Mouse (Mus musculus) heart, postnatal 25 days (tissue): ENCODE results near the gene Olfr301. TPM values are rescaled to one million over a fixed set of nuclear protein-coding genes. Genes with fewer than 3 reads are reported as not detected.

Experiments used
- DNase-seq: peaks from one replicate; pipeline ENCODE4 v3.0.0; 2022; ENCODE audit warnings: low spot score
- intact Hi-C: fragments of 180-260 bp; cut with DNase I; formaldehyde crosslinking; loops from one replicate; pipeline ENCODE4 v1.15.1; 2025
- total RNA-seq, 2 experiments: library from RNA; stranded (reverse); gene quantifications; 2 replicates each; pipeline ENCODE4 v1.2.3; 2021

The Olfr301 gene
- total RNA-seq, result not detected

GRCm38 (mm10) chr7:86403546-86403945 lies at the start of gene Olfr301:
TSS of gene Olfr301 (plus strand) at chr7:86403846.
- no peak for DNase-seq
- intact Hi-C loops, result no loop called here

DNA sequence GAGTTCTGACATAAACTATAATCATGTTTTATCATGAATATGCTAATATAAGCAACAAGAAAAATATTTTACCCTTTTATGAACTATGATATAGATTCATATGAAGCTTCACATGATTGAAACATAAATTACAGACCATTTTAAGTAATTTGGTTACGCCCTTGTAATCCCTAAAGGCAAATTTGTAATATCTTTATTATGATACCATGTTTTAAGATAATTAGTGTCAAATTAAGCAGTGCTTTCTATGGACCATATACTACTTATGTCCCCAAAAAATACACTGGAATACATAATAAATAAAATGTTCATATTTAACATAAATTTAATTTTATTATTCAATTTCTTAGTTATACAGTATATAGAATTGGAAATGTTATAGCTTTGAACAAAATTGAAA lies 36.8 kb upstream of the Olfr301 start, which contains the start of gene Olfr305:
Gene Olfr305 (minus strand): TSS at position 101 of the 400 bp plus-strand sequence.
- intact Hi-C loops, result no loop called here
- DNase-seq, result no peak

- no peak for DNase-seq
- intact Hi-C loops, result loop anchor here (10.0 kb wide), 1 partner anchor 59 kb away; no protein-coding TSS in a partner anchor
These were observed 17.9 kb upstream of the Olfr301 start for GRCm38 (mm10) chr7:86385769-86386168.

DNA sequence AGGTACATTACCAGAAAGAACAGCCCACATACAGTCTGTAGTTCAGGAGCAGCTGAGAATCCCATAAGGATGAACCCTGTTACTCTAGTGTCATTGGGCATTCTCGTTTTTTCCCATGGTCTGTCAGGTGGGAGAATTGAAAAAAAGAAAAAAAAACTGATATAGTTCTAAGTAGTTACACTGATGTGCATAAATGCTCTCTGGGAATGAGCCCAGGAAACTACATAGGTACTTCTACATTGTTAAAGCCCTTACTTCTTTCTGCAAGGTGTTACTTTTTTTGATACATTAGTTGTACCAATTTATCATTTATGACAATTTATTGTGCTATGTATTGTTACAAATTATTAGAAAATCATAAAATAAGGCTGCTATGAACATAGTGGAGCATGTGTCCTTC lies 17.1 kb upstream of the Olfr301 start, which contains the start of gene Olfr304:
Gene Olfr304 (minus strand): TSS at position 101 of the 400 bp plus-strand sequence.
- intact Hi-C loops, result loop anchor here (10.0 kb wide), 1 partner anchor 58 kb away; no protein-coding TSS in a partner anchor
- DNase-seq, result no peak

GRCm38 (mm10) chr7:86397689-86398088 lies 6.0 kb upstream of the Olfr301 start, which contains the start of gene Olfr303:
TSS of gene Olfr303 (minus strand) at chr7:86397789.
- intact Hi-C loops, result no loop called here
- no peak for DNase-seq

DNA sequence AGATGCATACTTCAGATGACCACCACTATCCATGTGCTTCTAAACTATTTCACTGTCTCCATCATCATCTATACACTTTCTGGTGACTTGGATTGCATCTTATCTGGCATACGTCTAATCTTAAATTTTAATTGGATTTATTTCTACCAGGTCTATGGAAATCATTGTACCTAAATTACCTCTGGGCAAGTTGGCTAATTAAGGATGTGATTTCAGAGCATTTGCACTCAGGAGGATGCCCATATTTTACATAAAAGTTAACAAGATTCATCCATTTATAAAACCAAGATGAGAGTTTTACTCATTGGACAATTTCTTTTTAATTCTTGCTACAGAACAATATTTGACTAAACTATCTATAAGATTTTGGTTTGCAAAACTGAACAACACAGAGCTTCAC lies 56.0 kb downstream of the Olfr301 start, which contains the start of gene Olfr299:
Gene Olfr299 (plus strand): TSS at position 301 of the 400 bp plus-strand sequence.
- DNase-seq, result no peak
- intact Hi-C loops, result no loop called here

Other genes starting within 250 kb of the Olfr301 start
- not detected for gene Vmn2r75, start 232.1 kb upstream of the Olfr301 start, total RNA-seq
- not detected for gene Vmn2r76, start 157.5 kb upstream of the Olfr301 start, total RNA-seq
- not detected for gene Olfr310, start 126.7 kb upstream of the Olfr301 start, total RNA-seq
- gene Olfr309, start 90.1 kb upstream of the Olfr301 start, total RNA-seq, result not detected
- gene Olfr308, start 78.2 kb upstream of the Olfr301 start, total RNA-seq, result not detected
- gene Olfr307, start 66.3 kb upstream of the Olfr301 start, total RNA-seq, result not detected
- not detected for gene Olfr305, start 36.9 kb upstream of the Olfr301 start, total RNA-seq
- gene Olfr304, start 17.2 kb upstream of the Olfr301 start, total RNA-seq, result not detected
- not detected for gene Olfr303, start 6.1 kb upstream of the Olfr301 start, total RNA-seq
- not detected for gene Olfr299, start 56.1 kb downstream of the Olfr301 start, total RNA-seq
- not detected for gene Olfr298, start 88.6 kb downstream of the Olfr301 start, total RNA-seq
- gene Olfr297, start 116.1 kb downstream of the Olfr301 start, total RNA-seq, result not detected
- gene Olfr295, start 180.0 kb downstream of the Olfr301 start, total RNA-seq, result not detected
- not detected for gene Olfr294, start 212.8 kb downstream of the Olfr301 start, total RNA-seq
- not detected for gene Olfr293, start 245.2 kb downstream of the Olfr301 start, total RNA-seq